In genomic region chr2:4119678-4120458, GRCm38 (mm10) we compare ENCODE assay signal across 17 mouse cellular contexts.
DNase-seq lines count a peak whose midpoint lies in the region; ATAC-seq and TF ChIP-seq lines count a peak whose summit lies in the region.
"Had no signal": no experiment of that assay in that cellular context is flagged by ENCODE, and none has a peak within 500 bp of the region (broad histone marks: within the 10 kb centered on the region; RNA-seq: fewer than 3 reads in every experiment).

No protein-coding gene starts in this region.

- DNase-seq in brain, embryonic 14.5 days (ENCODE audit: low read depth), result peak; percentile 94
- DNase-seq in embryo, embryonic 10.5 days (ENCODE audit: low spot score), result peak; percentile 17
- peak; percentile 26 for DNase-seq in forebrain, postnatal 0 days
- DNase-seq in Muller cell, postnatal 12 days (ENCODE audit: inconsistent ontology term), result no peak
- no peak for DNase-seq in adipocyte (ENCODE audit: low spot score)
- DNase-seq: adrenal gland, postnatal 10 days; cerebellum, adult 2 months; layer of hippocampus, adult 9-11 months; lung, adult 18-20 months; lung, postnatal 36 days; thymus, postnatal 14 days had no signal

- TF ChIP-seq CTCF in brain, embryonic 14.5 days (IDR thresholded peaks at IDR 0.05; ENCODE audit: borderline replicate concordance, extremely low read depth, insufficient read depth, insufficient read length), result no peak
- no peak for TF ChIP-seq CTCF in forebrain, postnatal 0 days (IDR thresholded peaks at IDR 0.05; ENCODE audit: low read depth)

- peak; percentile 34; the same call in 1 of the 2 replicates for ATAC-seq in forebrain, postnatal 0 days
- ATAC-seq in midbrain, embryonic 15.5 days (replicated peaks), result peak; percentile 73
- no peak for ATAC-seq in intestine, embryonic 15.5 days
- ATAC-seq: CD4-positive, CD25-positive, alpha-beta regulatory T cell, adult 4 months had no signal

- no peaks in the 10 kb centered on the region for H3K4me1 ChIP-seq in forebrain, postnatal 0 days (ENCODE audit: insufficient read depth)
- peaks cover 8% of the 10 kb centered on the region for H3K4me1 ChIP-seq in midbrain, embryonic 15.5 days
- H3K4me1 ChIP-seq in intestine, embryonic 15.5 days (replicated peaks), result no peaks in the 10 kb centered on the region
- H3K4me1 ChIP-seq: heart, embryonic 15.5 days; limb, embryonic 15.5 days had no signal

- no peak for TF ChIP-seq POLR2A in brain, embryonic 14.5 days (IDR thresholded peaks at IDR 0.05; ENCODE audit: borderline replicate concordance, extremely low read depth, insufficient read depth, insufficient read length, poor library complexity, severe bottlenecking)

- H3K27me3 ChIP-seq in forebrain, postnatal 0 days (ENCODE audit: insufficient read depth, low read length), result no peaks in the 10 kb centered on the region
- no peaks in the 10 kb centered on the region for H3K27me3 ChIP-seq in midbrain, embryonic 15.5 days (replicated peaks)
- H3K27me3 ChIP-seq in intestine, embryonic 15.5 days (replicated peaks), result no peaks in the 10 kb centered on the region
- H3K27me3 ChIP-seq: heart, embryonic 15.5 days; limb, embryonic 15.5 days had no signal

- H3K9ac ChIP-seq in forebrain, postnatal 0 days, result no peak overlapping the region
- H3K9ac ChIP-seq in midbrain, embryonic 15.5 days, result no peak overlapping the region
- H3K9ac ChIP-seq in intestine, embryonic 15.5 days, result no peak overlapping the region
- H3K9ac ChIP-seq: heart, embryonic 15.5 days; limb, embryonic 15.5 days had no signal

- WGBS in forebrain, postnatal 0 days, result 34% methylated on average over 9 of the region's 9 CpGs
- WGBS in midbrain, embryonic 15.5 days, result 45% methylated on average over 9 of the region's 9 CpGs
- 62% methylated on average over 9 of the region's 9 CpGs for WGBS in intestine, embryonic 15.5 days

- no peak overlapping the region for H3K4me2 ChIP-seq in forebrain, postnatal 0 days (ENCODE audit: low read depth)
- no peak overlapping the region for H3K4me2 ChIP-seq in midbrain, embryonic 15.5 days
- H3K4me2 ChIP-seq in intestine, embryonic 15.5 days (replicated peaks), result no peak overlapping the region
- H3K4me2 ChIP-seq: heart, embryonic 15.5 days; limb, embryonic 15.5 days had no signal

- no peaks in the 10 kb centered on the region for H3K9me3 ChIP-seq in forebrain, postnatal 0 days (ENCODE audit: low read length)
- H3K9me3 ChIP-seq in midbrain, embryonic 15.5 days, result no peaks in the 10 kb centered on the region
- no peaks in the 10 kb centered on the region for H3K9me3 ChIP-seq in intestine, embryonic 15.5 days
- H3K9me3 ChIP-seq: heart, embryonic 15.5 days; limb, embryonic 15.5 days had no signal

- H3K27ac ChIP-seq in forebrain, postnatal 0 days (ENCODE audit: low read depth, low read length), result no peak overlapping the region
- peak overlapping the region; percentile 62 for H3K27ac ChIP-seq in midbrain, embryonic 15.5 days
- H3K27ac ChIP-seq in intestine, embryonic 15.5 days, result no peak overlapping the region
- H3K27ac ChIP-seq: heart, embryonic 15.5 days; limb, embryonic 15.5 days had no signal

- no peaks in the 10 kb centered on the region for H3K36me3 ChIP-seq in forebrain, postnatal 0 days (ENCODE audit: insufficient read depth)
- no peaks in the 10 kb centered on the region for H3K36me3 ChIP-seq in midbrain, embryonic 15.5 days (replicated peaks)
- H3K36me3 ChIP-seq in intestine, embryonic 15.5 days, result no peaks in the 10 kb centered on the region
- H3K36me3 ChIP-seq: heart, embryonic 15.5 days; limb, embryonic 15.5 days had no signal

- no peak overlapping the region for H3K4me3 ChIP-seq in forebrain, postnatal 0 days (ENCODE audit: low read depth, low read length)
- no peak overlapping the region for H3K4me3 ChIP-seq in midbrain, embryonic 15.5 days
- H3K4me3 ChIP-seq in intestine, embryonic 15.5 days (replicated peaks), result no peak overlapping the region
- H3K4me3 ChIP-seq: heart, embryonic 15.5 days; limb, embryonic 15.5 days; myocyte had no signal

Comparison
In these comparisons a context has a peak if more than half of its experiments do, and no peak if none do; other contexts are left out.
1. DNase-seq: peak in brain, embryonic 14.5 days (single experiment), embryo, embryonic 10.5 days (single experiment) and forebrain, postnatal 0 days (single experiment); none in Muller cell, postnatal 12 days (single experiment) and adipocyte (single experiment).